Mouse (Mus musculus) cortical plate, adult 2 months (tissue): ENCODE measurements around the gene Prl7d1.

Experiments used
- CTCF ChIP-seq: fragments of 200-500 bp; IDR thresholded peaks from 2 replicates; pipeline ENCODE4 v1.5.1; 2011; ENCODE audit warnings: mild to moderate bottlenecking, control low read depth, low read length; ENCODE audit not compliant: insufficient read depth; ENCODE audit errors: extremely low read depth
- POLR2A ChIP-seq: fragments of 200-500 bp; IDR thresholded peaks from 2 replicates; pipeline ENCODE4 v1.6.1; 2011; ENCODE audit warnings: mild to moderate bottlenecking, low read length, control low read depth; ENCODE audit not compliant: insufficient read depth; ENCODE audit errors: extremely low read depth

- TF ChIP-seq CTCF (no peak), POLR2A (no peak)
These were observed 55.8 kb downstream of the Prl7d1 start for GRCm38 (mm10) chr13:27660747-27661146.
